Mouse (Mus musculus) CD4-positive, CD25-positive, alpha-beta regulatory T cell, adult 2 months (primary cell): ENCODE measurements at regions not wholly inside any gene's neighbourhood (a gene's known extent, or its start where the extent isn't known, plus 50 kb on each side); places are given as distances from the start of the nearest gene placed in this dataset.
"Not testable (repeated sequence)": the region's sequence is repeated elsewhere in the genome, so short reads cannot be mapped to it uniquely, and the experiment has no call there.

Source experiments
- DNase-seq: peaks from one replicate; pipeline ENCODE4 v3.0.0-alpha.2; 2012; ENCODE audit warnings: low read depth, low spot score

DNA sequence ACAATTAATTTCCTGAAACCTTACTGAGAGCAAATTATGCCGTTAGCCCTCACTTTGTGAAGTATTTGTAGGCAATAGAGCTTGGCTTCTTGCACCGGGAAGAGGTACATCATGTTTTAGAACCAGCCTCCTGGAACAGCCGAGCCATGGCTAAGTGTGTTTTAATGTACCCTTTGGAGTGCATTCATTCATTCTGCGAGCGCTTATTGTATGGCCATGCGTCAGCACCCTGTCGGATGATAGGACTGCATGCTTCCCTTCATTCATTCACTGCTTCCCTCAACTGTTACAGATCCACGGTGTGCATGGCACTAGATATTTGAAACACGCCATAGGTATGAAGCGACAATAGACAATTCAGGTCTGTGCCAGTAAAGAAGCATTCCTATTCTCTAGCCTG lies 409.4 kb upstream of the Ercc4 start:
- DNase-seq, result no peak

DNA sequence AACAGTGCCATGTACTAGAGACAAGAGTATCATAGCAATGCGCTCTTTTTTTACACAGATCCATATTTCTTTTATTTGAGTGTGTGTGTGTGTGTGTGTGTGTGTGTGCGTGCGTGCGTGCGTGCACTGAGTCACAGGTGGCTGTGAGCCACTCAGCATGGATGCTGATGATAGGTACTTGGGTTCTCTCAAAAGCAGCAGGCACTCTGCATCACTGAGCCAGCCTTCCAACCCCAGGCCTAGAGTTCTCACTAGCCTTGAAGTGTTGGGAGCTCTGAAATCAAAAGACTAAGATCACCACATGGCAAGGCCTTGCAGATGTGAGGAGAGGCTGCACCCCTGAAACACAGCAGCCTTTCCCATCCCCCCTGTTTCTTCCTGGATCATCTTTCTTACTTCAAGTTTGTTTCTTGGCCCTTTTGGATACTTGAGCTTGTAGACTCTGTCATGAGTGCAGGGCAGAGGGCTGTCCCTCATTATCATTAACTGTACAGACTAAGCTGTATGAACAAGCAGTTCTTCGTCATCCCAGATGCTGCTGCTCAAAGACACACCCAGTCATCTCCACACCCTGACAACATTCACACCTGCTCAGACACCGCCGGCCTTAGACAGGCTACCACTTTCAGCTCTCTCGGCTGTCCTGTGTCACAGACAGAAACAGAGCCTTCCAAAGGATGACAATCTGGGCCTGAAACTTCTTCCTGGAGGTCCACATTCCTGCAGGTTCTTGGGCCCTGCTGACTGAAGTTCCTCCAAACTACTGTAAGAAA lies 405.5 kb upstream of the Ercc4 start:
- DNase-seq, result no peak

DNA sequence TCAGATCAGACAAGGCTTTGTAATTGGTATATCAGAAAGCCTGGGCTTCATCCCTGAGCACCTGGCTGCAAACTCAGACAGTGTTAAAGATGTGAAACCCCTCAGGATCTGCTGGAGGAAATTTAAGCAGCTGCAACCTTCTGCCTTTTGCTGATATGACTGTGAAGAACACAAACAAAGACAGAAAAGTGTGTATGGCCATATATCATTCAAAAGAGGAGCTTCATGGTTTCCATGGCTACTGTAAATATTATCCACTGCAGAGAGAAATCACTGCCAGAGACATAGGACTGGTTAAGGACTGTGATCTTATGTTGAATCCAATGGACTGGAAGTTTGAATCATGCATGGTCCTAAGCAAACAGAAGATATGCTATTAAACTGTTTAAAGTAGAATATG lies 402.6 kb upstream of the Ercc4 start:
- no peak for DNase-seq

DNA sequence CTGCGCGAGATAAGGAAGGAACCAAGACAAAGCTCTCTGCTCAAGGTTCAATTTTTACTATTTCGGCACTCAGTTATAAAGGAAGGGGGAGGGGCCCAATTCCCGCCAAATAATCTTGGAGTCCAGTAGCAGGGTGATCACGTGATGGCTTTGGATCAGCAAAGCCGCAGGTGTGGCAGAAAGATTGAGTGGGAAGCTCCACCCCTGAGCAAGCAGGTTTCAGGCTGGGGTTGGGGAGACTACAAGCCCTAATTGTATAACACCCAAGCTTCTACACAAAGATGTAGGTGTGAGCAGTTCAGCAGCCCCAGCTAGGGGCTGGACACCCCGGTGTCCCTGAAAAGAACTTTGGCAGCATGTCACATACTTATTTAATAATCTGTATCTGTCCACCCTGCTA lies 388.1 kb upstream of the Ercc4 start:
- DNase-seq, result not testable (repeated sequence)

DNA sequence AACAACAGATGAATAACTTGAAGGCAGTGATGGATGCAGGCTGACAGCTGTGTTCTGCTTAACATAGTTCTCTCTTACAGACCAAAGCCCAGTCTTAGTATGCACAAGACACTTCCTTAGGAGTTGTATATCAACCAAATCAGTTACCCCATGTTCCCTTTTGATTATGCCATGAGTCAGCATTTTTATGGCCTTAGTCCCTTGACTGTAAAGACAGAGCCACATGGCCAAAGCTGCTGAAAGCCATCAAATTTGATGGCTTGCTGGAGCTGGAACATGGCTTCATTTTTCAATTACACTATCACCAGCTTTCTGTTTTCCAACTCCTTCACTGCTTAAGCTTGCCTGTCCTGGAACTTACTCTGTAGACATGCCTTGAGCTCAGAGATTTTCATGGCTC lies 383.4 kb upstream of the Ercc4 start:
- DNase-seq, result no peak

DNA sequence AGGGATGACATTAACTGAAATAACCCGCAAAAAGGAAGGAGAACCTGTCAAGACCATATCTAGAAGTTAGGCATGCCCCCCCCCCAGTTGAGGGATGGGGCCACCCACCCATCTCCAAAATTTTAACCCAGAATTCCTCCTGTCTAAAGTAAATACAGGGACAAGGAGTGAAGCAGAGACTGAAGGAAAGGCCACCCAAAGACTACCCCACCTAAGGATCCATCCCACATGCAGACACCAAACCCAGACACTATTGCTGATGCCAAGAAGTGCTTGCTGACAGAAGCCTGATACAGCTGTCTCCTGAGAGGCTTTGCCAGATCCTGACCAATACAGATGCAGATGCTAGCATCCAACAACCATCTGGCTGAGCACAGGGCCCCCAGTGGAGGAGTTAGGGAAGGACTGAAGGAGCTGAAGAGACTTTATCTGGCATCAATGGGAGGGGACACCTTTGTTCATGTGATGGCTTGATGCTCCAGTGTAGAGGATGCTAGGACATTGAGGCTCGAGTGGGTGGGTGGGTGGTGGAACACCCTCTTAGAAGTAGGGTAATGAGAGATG lies 379.2 kb upstream of the Ercc4 start:
- not testable (repeated sequence) for DNase-seq

DNA sequence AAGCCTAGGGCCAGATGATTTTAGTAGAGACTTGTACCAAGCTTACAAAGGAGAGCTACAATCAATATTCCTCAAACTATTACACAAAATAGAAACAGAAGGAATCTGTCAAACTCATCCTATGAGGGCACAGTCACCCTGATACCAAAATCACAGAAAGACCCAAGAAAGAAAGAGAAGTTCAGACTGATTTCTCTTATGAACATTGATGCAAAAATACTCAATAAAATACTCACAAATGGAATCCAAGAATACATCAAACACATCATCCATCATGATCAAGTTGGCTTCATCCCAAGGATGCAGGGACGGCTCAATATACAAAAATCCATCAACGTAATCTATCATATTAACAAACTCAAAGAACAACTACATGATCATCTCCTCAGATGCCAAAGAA lies 377.9 kb upstream of the Ercc4 start:
- no peak for DNase-seq

DNA sequence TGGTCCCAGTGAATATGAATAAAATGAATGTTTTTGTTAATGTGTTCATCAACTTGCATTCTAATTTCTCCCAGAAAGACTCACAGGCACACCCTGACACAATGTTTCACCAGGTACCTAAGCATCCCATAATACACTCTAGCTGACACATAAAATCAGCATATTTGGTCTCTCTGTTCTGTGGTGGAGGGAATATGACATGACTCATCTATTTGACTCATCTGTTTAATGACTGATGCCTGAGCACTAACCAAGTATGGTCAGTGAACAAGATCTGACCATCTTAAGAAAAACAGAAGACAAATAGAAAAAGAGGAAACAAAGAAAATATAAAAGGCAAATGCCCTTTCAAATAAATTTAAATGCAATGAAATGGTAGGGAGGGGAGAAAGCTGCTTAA lies 367.0 kb upstream of the Ercc4 start:
- no peak for DNase-seq

DNA sequence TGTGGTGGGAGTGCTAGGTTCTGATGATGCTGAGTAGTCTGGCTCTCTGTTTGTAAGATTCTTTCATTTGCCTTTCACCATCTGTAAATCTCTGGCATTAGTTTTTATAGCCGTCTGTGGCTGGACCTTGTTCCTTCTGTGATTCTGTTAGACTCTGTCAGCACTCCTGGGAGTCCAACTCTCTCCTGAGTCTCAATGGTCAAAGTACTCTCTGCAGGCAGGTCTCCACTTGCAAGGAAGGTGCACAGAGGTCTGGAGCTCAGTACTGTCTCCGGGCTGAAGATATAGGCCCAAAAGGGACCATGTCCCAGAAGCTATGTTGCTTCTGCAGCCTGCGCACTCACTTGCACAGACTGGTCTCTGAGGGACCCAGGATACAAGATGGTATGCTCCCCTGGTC lies 356.3 kb upstream of the Ercc4 start:
- no peak for DNase-seq

DNA sequence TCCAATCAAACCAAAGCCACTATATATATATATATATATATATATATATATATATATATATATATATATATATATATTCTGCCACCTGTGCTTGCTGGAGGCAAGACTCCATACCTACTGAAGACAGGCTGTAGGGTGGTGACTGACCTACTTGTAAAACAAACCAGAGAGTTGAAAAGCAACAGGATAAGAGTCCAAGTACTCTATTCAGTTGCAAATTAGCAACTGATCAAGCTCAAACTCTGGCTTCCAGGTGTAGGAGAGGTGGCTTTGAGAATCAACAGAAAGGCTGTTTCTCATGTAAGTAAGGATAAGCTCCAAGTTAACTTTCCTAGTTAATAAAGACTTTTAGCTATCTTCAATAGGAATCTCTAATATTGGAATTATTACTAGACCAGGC lies 355.1 kb upstream of the Ercc4 start:
- no peak for DNase-seq

DNA sequence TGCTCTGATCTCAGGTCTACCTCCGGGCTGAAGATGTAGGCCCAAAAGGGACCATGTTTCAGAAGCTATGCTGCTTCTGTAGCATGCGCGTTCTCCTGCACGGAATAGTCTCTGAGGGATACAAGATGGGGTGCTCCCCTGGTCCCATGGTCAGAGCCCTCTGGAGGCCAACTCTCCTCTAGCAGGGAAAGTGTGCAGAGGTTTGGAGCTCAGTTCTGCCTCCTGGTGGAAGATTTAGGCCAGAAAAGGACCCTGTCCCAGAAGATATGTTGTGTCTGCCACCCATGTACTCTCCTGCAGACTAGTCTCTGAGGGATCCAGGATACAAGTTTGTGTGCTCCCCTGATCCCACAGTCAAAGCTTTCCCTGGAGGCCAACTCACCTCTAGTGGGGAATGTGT lies 350.9 kb upstream of the Ercc4 start:
- no peak for DNase-seq

DNA sequence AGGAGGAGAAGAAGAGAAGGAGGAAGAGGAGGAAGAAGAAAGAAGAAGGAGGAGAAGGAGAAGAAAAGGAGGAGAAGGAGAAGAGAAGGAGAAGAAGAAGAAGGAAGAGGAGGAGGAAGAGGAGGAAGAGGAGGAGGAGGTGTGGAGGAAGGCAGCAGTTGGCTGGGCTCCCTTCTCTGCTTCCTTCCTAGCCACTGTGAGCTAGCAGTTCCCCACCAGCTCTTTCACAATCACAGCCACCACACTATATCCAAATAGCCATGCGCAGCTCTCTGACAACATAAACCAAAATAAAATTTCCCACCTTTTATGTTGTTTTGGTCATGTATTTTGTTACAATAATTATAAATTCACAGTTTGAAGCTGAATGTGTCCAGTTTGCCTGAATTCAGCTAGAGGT lies 345.3 kb upstream of the Ercc4 start:
- no peak for DNase-seq

DNA sequence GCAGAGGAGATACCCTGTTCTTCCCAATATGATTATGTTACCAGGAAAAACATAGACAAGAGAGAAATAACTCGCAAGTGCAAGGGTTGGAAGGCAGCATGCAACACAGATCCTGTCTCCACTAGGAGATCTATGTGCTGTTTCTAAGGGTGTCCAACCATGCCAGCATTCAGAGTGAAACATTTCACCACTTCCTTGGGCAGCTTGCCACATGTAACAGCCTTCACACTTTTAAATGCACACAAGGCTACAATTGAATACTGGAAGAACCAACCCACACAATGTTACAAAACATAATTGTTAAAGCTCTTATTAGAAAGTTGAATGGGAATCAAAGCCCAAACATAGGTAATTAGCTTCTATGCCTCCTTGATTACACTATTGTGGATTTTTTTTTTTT lies 344.9 kb upstream of the Ercc4 start:
- no peak for DNase-seq

DNA sequence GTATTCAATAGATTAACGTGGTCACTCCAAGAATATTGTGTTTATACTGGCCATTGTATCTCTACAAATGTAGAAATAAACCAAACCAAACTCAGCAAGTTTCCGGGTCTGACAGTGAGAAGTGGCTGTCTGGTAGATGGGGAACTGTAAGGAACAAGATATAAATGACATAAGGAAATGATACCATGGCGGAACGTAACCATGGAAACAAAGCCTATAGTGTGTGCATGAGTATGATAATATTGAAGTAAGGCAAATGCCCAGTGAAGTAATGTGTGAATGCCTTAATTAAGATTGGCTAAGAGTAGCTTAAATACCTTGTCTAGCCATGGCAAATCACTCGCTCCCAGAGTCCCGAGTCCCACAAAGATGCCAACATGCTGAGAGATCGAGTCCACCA lies 342.6 kb upstream of the Ercc4 start:
- no peak for DNase-seq

DNA sequence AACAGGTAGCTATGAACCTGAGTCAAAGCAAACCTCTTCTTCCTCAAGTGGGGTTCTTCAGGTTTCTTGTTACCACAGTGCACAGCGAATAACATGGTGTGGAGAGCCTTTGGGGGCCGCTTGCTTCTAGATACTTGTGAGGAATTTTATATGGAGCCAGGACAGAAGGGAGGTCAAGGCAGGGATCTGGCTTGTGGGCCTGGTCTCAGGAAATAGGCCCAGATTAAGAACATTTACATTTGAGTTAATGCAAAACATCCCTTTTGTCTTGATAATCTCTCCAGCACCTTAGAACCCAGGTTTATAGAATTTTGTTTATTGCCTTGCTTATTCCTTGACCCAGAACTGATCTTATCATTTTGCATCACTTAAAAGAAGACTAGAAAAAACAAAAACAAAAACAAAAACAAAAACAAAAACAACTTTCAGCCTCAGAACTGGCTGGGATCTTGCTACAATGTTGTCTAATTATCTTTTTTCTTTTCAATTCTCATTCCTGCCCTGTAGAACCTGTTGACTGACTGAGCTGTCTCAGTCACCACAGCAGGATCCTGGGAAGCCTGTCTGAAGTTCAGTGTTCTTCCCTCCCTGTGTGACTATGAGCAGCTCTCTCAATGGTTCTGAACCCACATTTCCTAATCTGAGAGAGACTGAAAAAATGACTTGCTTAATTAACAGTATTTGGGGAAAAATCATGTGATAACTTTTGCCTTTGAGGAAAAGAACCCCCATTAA lies 341.2 kb upstream of the Ercc4 start:
- DNase-seq, result no peak

DNA sequence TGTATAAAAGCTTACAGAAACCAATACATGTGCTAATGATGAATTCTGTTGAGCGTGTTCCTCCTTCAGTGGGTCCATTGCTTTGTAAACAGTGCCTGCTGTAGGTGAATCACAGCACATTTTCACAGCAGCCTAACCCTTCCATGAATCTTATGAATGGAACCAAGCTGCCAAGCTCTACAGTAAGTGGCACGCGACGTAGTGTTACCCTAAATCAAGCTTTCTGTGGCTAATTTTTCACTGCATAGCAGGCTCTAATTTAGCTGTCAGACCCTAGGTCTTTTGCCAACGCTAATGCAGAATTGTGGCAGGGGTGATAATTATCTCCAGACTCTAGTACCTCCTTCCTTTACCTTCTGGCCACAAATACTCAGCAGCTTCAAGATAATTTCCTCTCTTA lies 339.0 kb upstream of the Ercc4 start:
- no peak for DNase-seq

DNA sequence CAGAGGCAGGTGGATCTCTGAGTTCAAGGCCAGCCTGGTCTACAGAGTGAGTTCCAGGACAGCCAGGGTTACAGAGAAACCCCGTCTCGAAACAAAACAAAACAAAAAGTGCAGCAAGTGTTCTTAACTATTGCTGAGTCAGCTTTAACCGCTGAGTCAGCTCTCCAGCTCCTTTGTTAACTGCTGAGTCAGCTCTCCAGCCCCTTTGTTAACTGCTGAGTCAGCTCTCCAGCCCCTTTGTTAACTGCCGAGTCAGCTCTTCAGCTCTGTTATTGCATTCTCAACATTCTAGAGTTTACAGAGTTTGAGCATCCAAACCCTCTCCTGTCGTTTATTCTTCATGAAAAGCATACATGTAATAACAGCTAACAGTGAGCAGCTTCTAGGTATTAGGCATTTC lies 336.9 kb upstream of the Ercc4 start:
- DNase-seq, result no peak

DNA sequence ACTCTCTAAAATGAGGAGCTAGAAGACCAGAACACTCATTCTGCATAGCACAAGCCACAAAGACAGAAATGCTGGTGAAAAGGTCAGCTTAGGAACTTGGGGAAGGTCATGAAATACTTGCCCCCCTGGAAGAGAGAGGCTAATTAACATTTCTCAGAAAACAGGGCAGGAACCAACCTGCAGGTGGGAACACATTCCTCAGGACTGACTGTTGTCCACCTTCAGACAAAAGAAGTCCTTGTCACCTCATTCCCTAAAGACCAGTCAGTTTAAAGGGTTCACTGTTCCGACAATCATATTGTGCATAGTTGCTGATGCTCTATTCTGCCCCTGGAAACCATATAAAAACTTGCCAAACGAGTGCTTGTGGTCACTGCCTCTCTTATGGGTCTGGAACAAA lies 333.6 kb upstream of the Ercc4 start:
- DNase-seq, result no peak

DNA sequence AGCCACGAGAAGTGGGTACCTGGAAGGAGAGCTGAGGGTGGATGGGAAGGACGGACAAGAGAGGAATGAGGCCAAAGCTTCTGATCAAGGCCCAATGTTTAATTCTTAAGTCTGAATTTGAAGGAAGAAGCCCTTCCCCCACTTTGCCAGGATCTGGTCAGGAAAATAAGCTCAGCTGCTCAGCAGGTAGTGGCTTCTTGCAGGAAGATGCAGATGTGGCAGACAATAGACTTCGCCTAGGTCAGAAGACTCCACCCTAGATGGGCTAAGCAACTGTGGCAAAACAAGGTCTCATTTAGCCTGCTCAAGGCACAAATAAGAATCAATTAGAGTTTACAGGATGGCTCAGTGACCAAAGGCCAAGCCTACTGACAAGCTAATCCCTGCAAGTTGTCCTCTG lies 330.4 kb upstream of the Ercc4 start:
- no peak for DNase-seq

DNA sequence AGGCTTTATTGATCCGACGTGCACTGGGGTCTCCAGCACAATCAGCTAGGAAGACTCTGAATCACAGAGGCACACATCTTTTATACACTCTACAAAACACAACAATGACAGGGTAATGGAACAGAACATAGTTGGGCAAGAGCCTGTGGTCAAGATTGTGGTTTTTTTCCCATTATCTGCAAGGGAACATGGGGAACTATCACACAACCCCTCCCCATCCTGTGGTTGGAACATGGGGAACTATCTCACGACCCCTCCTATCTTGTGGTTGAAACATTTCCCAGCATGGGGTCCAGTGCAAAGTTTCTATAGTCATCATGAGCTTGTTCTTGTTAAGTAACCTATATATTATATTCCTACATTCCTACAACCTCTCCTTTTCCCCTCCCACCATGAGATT lies 328.8 kb upstream of the Ercc4 start:
- no peak for DNase-seq

DNA sequence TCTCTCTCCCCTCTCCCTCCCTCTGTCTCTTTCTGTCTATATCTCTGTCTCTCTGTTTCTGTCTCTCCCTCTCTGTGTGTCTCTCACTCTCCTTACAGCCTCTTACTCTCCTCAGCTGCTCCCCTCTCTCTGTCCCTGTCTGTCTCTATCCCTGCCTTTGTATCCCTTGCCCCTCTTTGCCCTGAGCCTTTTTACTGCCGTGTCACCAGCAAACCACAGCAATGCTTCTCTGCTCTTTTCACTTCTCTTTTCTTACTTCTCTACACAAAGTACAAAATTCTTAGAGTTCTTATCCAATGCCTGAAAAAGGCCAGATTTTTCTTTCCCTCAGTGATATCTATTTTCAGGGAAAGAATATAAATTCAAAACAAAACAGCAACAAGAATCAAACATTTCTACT lies 323.7 kb upstream of the Ercc4 start:
- DNase-seq, result no peak

DNA sequence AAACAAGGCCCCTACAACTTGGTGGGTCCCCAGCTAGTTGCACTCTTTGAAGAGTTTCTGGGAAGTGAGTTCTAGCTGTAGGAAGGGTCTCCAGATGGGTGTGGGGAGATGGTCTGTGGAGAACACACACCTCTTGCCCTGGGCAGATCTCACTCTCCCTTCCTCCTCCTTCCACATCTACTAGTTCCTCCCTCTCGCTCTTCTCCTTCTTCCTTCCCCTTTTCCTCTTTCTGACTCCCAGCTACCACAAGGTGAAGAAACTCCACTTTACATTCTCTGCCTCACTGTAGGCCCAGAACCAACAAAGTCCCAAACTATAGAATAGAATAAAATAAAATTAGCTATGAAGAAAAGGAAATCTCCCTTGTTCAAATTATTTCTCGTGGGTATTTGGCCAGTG lies 311.0 kb upstream of the Ercc4 start:
- DNase-seq, result no peak

DNA sequence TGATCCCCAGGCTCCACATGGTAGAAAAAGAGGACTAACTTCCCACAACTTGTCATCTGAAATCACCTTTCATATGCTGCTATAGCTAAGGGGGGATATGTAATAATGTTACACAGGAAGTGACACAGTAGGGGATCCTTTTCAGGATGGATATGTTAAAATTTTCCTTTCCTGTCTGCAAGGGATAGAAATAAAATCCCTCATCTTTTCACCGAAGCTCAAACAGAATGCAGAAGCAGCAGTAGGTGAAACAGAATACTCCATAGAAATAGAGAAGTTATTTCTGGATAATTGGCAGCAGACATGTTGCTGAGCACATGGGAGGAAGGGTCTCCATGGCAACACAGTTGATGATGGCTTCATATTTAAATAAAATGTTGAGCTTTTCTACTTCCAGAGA lies 309.3 kb upstream of the Ercc4 start:
- no peak for DNase-seq
